Mouse (Mus musculus): Measurements from ENCODE around the gene Chrna3.

Gene Chrna3

DNA sequence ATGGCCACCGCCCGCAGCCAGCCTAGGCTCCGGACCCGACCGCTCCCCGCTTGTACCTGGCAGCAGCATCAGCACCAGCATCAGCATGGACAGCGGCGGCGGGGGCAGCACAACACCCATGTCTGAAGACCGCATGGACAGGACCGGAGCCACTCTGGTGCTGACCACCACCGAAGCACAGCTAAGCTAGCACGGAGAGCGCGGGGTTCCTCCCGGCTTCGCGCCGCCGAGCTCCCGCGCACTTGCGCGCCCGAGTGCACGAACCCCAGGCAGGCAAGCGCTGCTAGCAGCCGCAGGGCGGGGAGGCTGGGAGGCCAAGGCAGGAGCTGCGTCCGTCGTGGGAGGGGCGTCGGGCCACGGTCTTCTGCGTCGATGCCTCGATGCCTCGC, at the start of gene Chrna3:
Gene Chrna3 (minus strand): TSS at position 288 of the 389 bp plus-strand sequence.
- DNase-seq = no peak

DNA sequence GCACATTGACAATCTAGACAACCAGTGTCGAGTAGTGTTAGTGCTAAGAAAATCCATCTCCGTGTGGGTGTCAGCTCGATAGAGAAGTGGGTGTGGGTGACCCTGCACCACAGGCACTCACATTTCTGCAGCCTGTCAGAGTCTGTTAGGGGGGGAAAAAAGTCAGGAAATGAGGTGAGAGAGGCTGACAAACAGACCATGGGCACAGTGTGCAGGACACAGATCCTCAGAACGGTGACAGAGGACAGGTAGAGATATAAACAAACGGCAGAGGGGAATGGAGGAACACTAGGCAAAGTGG, 41.6 kb upstream of the Chrna3 start:
- DNase-seq = no peak

DNA sequence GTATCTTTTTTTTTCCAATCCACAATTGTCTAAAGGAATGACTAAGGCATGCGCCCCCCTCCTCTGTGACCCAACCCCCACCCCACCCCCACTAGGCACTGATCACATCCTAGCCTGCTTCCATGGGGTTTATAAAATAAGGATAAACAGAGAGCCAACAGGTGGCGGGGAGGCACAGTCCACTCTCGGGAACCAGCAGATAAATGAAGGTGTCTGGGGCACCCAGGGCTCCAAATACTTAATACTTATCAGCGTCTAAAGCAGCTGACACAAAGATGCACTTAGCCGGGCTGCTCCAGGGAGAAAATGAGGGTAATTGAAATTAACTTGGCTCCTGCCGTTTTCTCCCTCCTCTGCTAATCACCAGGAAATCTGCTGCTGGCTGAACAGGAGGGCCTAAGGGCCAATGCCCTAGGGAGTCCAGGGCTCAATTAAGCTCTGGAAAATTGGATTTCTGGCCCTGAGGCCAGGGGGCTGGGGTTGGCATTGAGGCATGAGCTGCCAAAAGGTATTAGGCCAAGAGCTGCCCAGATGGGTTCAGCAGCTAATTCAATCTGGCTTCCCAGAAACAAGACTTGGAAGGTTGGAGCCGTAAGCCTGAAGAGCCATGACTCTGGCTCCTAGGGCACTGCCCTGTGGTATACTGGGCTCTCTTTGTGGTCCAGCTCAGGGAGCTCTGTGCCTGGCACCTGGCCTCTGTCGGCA, 41.0 kb upstream of the Chrna3 start:
- no peak for DNase-seq

DNA sequence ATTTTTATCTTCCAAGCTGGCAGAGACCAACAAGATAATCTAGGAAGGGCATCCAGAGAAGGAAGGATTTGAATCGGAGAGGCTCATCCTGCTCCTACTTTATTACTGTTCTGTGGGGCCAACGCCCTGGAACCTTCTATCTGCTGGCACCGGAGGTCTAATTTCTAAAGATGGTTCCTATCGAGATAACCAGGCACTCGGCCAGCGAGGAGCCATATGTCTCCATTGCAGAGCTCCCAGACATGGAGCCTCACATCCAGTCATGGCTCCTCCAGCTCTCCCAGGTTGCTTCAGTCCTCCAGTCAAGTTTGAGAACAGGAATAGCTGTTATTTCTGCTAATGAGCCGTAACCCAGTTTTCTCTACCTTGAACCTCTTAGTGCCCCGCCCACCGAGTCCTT, 38.9 kb upstream of the Chrna3 start:
- no peak for DNase-seq

DNA sequence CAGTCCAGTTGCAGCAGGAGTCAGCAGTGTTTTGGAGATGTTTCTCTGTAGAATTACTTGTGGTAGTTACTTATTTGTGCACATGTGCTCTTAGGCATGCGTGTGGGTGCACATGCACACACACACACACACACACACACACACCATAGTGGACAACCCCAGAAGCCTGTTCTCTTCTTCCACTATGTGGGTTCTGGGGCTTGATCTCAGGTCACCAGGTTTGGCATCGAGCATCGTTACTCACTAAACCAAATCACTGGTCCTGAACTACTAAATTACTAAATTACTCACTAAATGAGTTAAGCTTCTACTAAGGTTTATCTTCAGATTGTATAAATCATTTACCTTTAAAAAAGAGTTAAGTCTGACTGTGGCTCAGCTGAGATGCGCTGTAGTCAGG, 31.7 kb upstream of the Chrna3 start:
- DNase-seq = peak; percentile 81

DNA sequence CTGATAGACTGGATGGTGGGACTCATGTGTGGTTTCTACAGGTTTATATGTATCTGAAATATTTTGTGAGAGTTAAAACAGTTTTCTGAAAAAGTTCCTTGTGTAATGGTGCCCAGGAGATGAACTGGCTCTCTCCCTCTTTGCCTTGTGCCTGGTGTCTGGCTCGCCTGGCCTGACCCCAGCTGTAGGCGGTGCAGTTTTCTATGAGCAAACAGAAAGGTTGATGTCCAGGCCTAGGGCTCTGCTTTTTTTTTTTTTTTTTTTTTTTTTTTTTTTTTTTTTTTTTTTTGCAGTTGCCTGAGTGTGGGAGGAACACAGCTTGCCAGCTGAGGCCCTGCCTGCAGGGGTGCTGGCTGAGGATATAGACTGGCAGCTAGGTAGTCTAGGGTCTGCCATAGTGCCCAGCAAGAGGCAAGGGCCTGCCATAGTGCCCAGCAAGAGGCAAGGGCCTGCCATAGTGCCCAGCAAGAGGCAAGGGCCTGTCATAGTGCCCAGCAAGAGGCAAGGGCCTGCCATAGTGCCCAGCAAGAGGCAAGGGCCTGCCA, 29.1 kb upstream of the Chrna3 start:
- DNase-seq = no peak

DNA sequence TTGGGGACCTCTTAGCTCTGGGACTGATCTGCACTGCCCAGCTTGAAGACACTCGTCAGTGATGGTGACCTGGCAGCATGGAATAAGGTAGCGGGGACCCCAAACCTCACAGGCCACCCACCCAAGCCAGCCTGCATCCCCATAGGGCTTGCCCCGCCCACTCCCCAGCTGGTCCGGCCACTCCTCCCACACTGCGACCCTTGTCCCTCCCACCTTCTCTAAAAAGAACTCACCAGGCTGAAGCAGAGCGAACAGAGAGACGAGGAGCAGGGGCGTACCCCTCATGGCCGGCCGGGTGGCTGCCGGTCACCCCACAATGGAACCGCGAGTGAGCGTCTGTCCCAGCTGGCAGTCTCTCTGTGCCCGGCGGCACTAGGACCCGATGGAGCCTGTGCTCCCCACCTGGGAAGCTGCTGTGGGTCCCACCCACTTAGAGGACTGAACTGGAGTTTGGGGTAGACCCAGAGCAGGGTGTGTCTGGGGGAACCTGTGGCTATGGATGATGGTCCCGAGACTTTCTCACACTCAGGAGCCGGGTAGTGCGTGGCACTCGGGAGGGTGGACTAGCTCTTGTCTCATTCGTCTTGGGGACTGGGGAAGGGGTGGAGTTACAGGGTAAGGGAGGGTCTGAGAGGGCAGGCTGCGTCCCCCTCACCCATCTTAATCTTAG, 22.0 kb upstream of the Chrna3 start, which contains the start of gene Chrnb4:
Gene Chrnb4 (minus strand): TSS at position 569 of the 670 bp plus-strand sequence.
- no peak for DNase-seq

DNA sequence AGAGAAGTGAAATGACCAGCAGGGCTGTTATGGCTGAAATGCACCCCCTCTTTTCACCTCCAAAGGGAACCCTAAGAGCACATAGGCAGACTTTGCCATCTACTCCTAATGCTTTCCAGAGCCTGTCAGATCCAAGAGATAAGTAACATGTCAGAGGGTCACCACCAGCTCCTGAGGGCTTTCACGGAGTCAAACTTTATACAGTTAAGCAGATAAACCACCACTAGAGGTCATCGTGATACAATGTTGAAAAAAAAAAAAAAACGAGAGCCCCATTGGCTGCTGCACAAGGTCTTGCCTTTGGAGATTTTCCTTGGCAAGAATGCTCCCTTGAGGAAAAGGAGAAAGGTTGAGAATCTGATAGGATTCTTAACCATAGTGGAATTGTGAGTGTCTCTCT, 20.4 kb upstream of the Chrna3 start:
- no peak for DNase-seq

DNA sequence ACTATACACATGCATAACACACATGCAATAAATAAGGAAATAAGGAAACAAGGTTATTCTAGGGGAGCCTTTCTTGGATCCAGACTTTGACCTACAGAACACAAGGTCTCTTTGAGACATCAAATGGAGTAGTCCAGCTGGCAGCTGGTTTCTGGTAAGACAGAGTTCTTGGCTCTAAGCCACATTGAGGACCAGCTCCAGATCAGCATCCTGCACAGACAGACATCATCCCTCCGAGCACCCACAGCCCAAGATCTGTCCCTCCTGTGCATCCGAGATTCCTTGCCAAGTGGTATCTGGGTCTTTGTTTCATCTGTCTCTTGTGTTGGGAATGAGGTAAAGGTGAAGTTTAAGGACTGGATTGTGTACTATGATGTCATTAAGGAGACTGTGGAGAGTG, 18.6 kb upstream of the Chrna3 start:
- DNase-seq = no peak

DNA sequence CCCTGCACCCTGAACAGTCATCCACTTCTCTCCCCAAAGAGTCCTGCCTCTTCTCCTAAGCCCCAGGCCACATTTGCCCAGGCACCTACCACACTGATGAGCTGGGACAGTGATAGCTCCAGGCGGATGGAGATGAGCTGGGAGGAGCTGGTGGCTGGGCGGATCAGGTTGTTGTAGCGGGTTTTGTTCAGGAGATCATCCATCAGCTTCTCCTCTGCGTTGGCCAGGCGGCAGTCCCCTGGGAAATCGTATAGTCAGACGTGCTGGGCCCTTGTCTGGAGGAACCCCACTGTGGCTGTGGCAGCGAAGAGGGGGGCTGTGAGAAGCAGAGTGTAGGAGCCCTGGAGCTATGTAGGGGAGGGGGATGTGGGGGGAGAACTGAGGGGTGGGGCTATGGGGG, 17.3 kb upstream of the Chrna3 start:
- DNase-seq = no peak

DNA sequence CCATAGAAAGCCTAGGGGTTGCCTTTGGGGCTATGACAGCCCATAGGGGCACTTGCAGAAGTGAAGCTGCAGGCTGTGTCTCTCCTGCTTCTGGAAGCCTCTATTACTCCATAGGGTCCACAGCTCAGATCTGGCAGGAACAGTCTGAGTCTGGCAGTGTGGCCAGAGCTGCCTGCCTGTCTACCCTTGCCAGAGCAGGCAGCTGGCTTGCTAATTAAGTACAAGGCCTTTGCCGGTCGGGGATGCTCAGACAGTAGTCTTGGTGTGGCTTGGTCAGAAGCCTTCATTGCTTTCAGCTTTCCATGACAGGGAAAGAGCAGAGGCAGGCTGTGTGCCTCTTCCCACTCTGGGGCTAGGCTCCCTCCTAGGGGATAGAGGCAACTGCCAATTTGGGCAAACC, 15.0 kb upstream of the Chrna3 start:
- no peak for DNase-seq

DNA sequence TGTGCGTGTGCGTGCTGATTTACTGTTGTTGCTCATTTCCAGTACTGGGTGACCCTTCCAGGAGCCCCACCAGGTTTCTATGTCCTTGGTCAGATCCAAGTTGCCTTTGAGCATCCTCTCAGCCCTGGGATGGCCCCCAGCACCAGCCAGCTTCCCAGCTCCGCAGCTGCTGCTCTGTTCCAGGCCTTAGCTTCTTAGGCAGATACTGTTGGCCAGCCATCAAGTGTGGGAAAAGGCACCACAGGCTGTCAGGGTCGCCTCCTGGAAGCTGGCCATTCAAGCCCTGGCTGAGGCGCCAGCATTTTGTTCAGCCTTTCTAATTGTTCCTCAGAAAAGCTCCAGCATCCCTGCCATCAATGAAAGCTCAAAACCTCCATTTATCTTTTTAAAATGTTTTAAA, 13.6 kb upstream of the Chrna3 start:
- DNase-seq = no peak

DNA sequence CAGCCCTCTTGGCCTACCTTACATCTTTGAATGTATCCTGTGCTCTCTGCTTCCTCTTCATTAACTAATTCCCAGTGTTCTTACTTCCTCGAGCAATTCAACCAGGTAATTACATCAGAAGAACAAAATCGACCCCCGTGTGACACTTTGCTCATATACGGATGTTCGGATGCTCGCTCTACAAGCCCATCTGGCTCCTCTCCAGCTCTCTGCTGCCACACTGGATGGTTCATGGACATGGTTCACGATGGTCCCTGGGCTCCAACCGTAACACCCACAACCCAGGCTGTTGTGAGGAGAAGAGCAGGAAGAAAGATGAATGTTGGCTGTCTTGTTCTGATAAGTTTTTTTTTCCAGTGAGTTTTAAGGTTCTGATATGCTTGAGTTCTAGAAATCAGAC, 12.6 kb upstream of the Chrna3 start:
- no peak for DNase-seq

DNA sequence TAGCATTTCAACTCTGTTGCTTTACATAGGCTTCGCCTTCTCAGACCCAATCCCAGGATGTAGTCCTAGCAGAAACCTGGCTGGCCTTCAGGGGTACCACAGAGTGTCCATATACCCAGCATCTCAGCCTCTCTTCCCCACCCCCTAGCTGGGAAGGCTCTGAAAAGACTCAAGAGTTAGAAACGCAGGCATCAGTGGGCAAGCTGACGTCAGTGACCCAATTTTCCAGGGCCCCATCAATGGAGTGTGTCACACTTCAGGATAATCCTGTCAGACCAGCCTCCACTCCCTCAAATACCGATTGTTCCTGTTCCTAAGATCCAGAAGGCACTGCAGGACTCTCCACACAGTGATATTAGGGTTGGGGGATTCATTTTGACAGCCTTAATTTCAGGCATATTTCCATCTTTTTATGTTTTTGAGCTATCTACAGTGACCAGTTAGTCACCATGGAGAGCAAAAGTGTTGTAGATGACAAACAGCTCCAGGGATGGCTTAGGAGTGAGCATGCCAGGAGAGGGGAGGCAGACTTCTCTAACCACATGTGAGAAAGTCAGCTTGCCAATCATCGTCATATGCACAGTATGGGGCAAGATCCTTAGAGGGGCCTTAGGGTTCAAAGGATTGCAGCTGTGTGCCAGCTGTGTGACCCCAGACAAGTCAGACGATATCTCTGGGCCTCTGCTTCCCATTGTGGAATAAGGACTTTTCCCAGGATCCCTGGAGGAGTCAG, 5.2 kb upstream of the Chrna3 start:
- no peak for DNase-seq

DNA sequence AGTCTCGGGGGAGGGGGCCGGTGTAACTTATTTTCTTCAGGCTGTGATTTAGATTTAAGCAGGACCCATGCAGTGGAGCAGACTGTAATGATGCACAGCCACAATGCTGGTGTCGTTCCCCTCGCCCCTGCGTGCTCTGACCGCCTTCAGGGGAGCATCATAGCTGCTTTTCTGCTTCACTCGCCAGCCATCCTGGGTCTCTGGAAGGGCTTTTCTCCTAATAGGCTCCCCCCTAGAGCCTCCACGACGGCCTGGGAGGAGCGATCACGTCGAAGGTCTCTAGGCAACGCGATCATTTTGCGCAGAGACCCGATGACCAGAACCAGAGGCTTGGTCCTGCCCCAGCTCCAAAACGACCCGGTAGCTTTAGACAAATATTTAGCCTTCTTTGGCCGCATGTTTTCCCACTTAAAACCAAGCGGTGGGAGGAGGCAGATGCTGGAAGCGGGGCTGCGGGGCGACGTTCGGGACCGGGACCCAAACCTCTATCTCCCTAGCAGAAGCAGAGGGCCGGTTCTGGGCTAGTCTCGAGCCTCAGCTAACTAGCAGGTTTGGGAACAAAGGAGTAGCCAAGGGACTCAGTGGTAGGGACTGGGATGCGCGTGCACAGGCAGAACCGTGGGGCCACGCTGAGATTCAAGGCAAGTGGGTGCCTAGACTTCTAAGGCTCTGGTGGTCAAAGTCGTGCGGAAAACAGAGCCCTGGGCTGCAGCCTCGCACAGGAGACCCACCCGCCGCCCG, 658 bp downstream of the Chrna3 start:
- DNase-seq = no peak

DNA sequence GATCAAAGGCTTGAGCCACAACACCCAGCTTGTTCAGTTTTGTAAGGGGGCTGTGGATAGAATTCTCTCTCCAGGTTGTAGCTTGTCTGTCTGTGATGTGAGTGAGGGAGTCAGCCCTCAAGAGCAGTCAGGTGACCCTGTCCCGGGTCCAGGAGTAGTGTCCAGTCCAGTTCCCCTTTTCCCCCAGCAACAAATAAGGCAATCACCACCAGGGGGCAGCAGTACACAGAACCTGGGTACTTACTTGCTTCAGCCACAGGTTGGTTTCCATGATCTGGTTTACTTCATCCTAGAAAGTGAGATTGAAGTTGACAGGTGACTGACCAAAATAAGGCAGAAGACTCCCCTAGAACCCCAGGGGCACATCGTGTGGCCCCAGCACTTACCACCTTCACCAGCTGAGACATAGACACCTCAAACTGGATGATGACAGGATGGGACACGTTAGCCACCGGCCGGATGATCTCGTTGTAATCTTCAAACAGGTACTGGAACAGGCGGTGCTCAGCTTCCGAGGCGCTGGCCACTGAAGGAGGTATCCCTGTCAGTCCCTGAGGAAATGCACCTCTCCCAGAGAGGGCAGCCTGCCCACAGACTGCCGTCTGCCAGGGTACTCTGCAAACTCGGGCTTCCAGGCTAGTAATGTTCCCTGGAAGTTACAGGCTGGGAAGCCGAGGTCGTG, 2.3 kb downstream of the Chrna3 start:
- peak; percentile 78 for DNase-seq

DNA sequence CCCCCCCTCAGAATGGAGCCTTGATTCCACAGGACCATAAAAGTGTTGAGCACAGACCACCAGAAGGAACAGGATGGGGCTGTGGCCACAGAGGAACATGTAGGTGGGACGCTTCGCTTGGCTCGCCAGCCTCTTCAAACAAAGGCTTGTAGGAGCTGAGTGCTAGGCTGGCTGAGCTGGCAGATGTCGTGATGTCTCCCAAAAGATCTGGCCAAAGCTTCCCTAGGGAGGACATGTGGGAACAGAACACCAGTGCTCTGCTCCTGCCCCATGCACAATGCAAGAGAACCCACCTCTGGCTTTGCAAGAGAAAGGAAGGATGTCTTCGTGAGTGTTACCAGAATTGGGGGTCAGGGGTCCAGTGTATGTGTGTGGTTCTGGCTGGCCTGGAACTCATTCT, 3.0 kb downstream of the Chrna3 start:
- DNase-seq = no peak

DNA sequence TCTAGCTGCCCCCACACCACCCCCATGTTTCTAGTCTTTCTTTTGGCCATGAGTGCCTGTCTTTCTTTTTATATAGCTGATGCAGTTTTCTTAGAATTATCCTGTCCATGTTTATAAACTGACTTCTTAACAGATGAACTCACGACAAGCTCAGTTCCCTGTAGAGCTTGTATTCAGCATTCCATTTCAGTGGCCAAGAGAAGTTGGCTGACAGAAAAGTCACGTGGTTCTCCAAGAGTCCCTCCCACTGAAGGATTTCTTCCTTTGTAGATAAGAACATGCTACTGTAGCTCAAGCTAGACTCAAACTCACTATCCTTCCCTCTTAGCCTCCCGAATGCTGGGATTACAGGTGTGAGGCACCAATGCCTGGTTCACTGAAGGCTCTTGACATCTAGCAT, 9.4 kb downstream of the Chrna3 start:
- no peak for DNase-seq

DNA sequence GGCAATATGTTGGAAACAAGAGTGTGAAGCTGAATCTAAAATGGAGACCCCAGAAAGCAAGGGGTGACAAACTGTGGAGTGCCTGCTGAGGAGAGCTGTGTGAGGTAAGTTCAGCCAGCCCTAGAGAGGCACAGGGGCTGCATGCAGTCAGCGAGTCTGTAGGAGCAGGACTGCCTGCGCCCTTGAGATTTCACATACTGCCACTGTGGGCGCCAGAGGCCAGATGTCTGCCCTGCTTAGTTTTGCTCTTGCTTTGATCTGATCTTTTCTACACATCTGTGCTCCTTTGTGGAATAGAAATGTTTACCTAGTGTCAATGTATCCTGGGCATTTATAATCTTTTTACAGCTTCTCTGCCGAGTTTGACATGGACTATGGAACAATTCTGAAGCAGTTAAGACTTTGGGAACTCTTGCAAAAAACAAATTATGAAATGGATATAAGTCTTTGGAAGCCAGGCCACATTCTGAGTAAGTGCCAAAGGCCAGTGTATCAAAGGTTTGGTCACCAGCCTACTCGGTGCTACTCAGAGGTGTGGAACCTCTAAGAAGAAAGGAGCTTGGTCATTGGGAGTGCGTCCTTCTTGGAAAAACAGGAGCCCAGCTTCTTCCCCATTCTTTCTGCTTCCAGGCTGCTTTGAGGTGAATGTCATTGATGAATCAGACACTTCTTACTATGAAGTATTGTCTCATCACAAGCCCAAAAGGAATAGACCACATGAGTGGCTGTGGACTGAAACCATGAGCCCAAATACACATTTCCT, 15.6 kb downstream of the Chrna3 start:
- DNase-seq = no peak

DNA sequence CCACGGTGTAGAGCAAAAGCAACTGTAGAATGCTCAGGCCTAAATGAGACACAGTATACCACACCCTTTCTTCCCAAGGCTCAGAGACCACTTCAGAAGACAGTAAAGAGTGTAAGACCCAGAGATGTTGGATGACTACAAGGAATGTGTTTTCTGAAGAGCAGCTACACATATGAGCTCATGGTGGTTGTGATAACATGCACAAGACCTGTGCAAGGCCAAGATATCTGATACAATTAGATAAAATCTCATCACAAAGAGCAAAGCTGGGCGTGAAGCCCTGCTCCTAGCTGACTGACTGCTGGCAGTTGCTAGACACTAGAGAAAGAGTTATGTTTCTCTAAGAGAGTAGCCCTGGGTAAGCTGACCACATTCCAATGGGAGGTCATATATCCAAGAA, 16.7 kb downstream of the Chrna3 start:
- DNase-seq = no peak

DNA sequence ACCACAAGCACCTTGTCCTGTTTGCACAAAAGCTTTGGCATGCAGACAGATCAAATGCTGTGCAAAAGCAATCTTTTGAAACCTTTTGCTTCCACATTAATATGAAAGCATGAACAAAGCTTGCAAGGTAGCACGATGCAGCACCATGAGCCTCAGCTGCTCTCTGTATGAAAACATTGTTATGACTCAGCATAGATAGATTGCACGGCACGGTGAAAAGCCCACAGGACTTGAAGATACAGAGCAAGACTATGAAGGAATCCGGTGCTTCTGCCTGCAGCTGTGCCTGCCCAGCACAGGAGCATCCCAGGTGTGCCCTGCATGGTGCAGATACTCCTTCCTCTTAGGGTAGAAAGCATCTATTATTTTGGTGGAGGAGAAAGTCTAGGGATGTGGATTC, 22.8 kb downstream of the Chrna3 start:
- DNase-seq = no peak

DNA sequence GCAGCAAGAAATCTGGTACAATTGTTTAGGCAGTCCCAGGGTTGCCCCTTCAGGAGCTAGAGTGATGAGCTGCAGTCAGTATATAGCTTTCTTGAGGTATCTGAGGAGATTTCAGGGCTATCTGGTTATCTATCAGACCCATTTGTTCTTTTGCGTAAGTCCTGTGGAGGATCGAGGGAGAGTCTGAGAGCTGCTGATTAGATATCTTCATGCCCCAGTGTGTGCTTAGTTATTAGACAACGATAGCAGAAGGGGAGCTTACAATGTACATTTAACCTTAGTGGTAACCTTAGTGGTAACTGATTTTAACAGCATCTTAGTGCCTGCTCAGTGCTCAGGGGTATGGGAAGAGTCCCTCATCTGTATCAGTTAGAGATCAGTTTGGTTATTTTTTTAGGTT, 30.7 kb downstream of the Chrna3 start:
- no peak for DNase-seq

Measured in kidney, adult 9 months (tissue).